Mouse (Mus musculus): Measurements from ENCODE around the gene Agtrap.
"Not testable (repeated sequence)": the region's sequence is repeated elsewhere in the genome, so short reads cannot be mapped to it uniquely, and the experiment has no call there.

DNA sequence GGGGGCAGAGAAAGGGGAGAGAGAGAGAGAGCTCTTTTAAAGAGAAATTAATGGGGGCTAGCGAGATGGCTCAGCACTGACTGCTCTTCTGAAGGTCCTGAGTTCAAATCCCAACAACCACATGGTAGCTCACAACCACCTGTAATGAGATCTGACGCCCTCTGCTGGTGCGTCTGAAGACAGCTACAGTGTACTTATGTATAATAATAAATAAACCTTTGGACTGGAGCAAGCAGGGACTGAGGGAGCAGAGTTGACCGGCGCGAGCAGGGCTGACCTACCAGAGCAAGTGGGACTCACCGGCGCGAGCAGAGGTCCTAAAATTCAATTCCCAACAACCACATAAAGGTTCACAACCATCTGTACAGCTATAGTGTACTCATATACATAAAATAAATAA, 31.7 kb upstream of the Agtrap start:
- not testable (repeated sequence) for TF ChIP-seq GATA1 (IDR thresholded peaks at IDR 0.05; ENCODE audit: borderline replicate concordance, low read length); FLI1 (IDR thresholded peaks at IDR 0.05; ENCODE audit: low read length)
